Mouse (Mus musculus) intestine, embryonic 15.5 days (tissue): Measurements from ENCODE around the gene Med19. TPM values are rescaled to one million over a fixed set of nuclear protein-coding genes. Genes with fewer than 3 reads are reported as not detected.
A peak's percentile ranks its signal among the peaks of the same experiment; 100 is the strongest.

Experiments used
- ATAC-seq: fragments of 200-750 bp; cut with Nextera tagmentation; 2 replicates; pipeline ENCODE4 v1.8.0; 2017; ENCODE audit warnings: moderate TSS enrichment, moderate library complexity
- H3K27ac ChIP-seq: fragments of 300-500 bp; sonication (generic); 2 replicates; pipeline ENCODE4 v1.5.1; 2015; ENCODE audit warnings: mild to moderate bottlenecking, inconsistent platforms
- H3K27me3 ChIP-seq: fragments of 300-500 bp; sonication (generic); replicated peaks from 2 replicates; pipeline ENCODE4 v1.6.1; 2015; ENCODE audit warnings: inconsistent platforms
- H3K36me3 ChIP-seq: fragments of 300-500 bp; sonication (generic); 2 replicates; pipeline ENCODE4 v1.6.1; 2015; ENCODE audit warnings: inconsistent platforms
- H3K4me1 ChIP-seq: fragments of 300-500 bp; sonication (generic); replicated peaks from 2 replicates; pipeline ENCODE4 v1.6.1; 2015; ENCODE audit warnings: inconsistent platforms
- H3K4me2 ChIP-seq: fragments of 300-500 bp; sonication (generic); replicated peaks from 2 replicates; pipeline ENCODE4 v1.6.1; 2015; ENCODE audit warnings: mild to moderate bottlenecking, inconsistent platforms
- H3K4me3 ChIP-seq: fragments of 300-500 bp; sonication (generic); replicated peaks from 2 replicates; pipeline ENCODE4 v1.5.1; 2015; ENCODE audit warnings: inconsistent platforms
- H3K9ac ChIP-seq: fragments of 300-500 bp; sonication (generic); 2 replicates; pipeline ENCODE4 v1.6.1; 2015; ENCODE audit warnings: inconsistent platforms
- H3K9me3 ChIP-seq: fragments of 300-500 bp; sonication (generic); 2 replicates; pipeline ENCODE4 v1.6.1; 2016; ENCODE audit warnings: inconsistent platforms
- WGBS: fragments of 180-500 bp; shearing (Covaris S2); methylation state at CpG from one replicate; pipeline ENCODE4 v1.1.7; 2015; 5-methylcytosine and 5-hydroxymethylcytosine counted together
- polyA plus RNA-seq: library from polyadenylated mRNA; unstranded; fragments of >200 nt; fragmentation: Nextera tagmentation; extraction: Ambion mirVana; gene quantifications from 2 replicates; pipeline ENCODE4 v1.2.1, GENCODE M21; 2015

Med19 gene
- polyA plus RNA-seq, 1 experiment from 2014 or later, result 34.7 TPM

GRCm38 (mm10) chr2:84647051-84647568 is 31.1 kb upstream of the Med19 start:
- H3K27me3 ChIP-seq, result no peaks in the 10 kb centered on the region
- WGBS, result 83% methylated on average over 6 of the region's 6 CpGs
- 0 out of 2 replicates have a peak, but pooled peaks cover 9% of the 10 kb centered on the region for H3K4me1 ChIP-seq
- H3K27ac ChIP-seq, result no peak overlapping the region
- ATAC-seq, result no peak
- H3K36me3 ChIP-seq, result no peaks in the 10 kb centered on the region
- no peak overlapping the region for H3K4me3 ChIP-seq
- H3K9ac ChIP-seq, result no peak overlapping the region
- H3K4me2 ChIP-seq, result peak overlapping the region; percentile 53
- no peaks in the 10 kb centered on the region for H3K9me3 ChIP-seq

GRCm38 (mm10) chr2:84648369-84648768 is 29.8 kb upstream of the Med19 start:
- Histone ChIP-seq H3K9ac (peak overlapping the region; percentile 33), H3K36me3 (no peaks in the 10 kb centered on the region), H3K4me3 (peak overlapping the region; percentile 33), H3K27me3 (no peaks in the 10 kb centered on the region), H3K4me1 (0 out of 2 replicates have a peak, but pooled peaks cover 6% of the 10 kb centered on the region), H3K27ac (no peak overlapping the region), H3K4me2 (peak overlapping the region; percentile 53), H3K9me3 (no peaks in the 10 kb centered on the region)
- no peak for ATAC-seq
- WGBS, result 12% methylated on average over 6 of the region's 6 CpGs

GRCm38 (mm10) chr2:84649674-84650073 is 28.5 kb upstream of the Med19 start:
- Histone ChIP-seq H3K9ac (peak overlapping the region; percentile 81), H3K27me3 (no peaks in the 10 kb centered on the region), H3K9me3 (no peaks in the 10 kb centered on the region), H3K4me3 (peak overlapping the region; percentile 61), H3K4me2 (peak overlapping the region; percentile 53), H3K27ac (peak overlapping the region; percentile 96), H3K4me1 (0 out of 2 replicates have a peak, but pooled peaks cover 6% of the 10 kb centered on the region), H3K36me3 (no peaks in the 10 kb centered on the region)
- 0% methylated on average over 10 of the region's 10 CpGs for WGBS
- ATAC-seq, result no peak; the same call in 1 of the 2 replicates

GRCm38 (mm10) chr2:84650464-84651195 is 27.6 kb upstream of the Med19 start, which contains the start of gene Ctnnd1:
Gene Ctnnd1, minus strand, starts transcription at chr2:84650765.
- H3K4me2 ChIP-seq, result peak within 1 kb of the TSS; percentile 59
- 0 out of 2 replicates have a peak, but pooled peaks cover 6% of the 10 kb centered on the region for H3K4me1 ChIP-seq
- WGBS, result under 1% methylated on average over 15 of the region's 15 CpGs
- peak within 1 kb of the TSS; percentile 96 for H3K27ac ChIP-seq
- peak; percentile 98 for ATAC-seq
- peak within 1 kb of the TSS; percentile 61 for H3K4me3 ChIP-seq
- peak within 1 kb of the TSS; percentile 81 for H3K9ac ChIP-seq
- H3K36me3 ChIP-seq, result no peaks in the 10 kb centered on the region
- no peaks in the 10 kb centered on the region for H3K27me3 ChIP-seq
- no peaks in the 10 kb centered on the region for H3K9me3 ChIP-seq

- Histone ChIP-seq H3K9ac (no peak overlapping the region), H3K4me3 (no peak overlapping the region), H3K27ac (no peak overlapping the region), H3K4me1 (no peaks in the 10 kb centered on the region), H3K9me3 (no peaks in the 10 kb centered on the region), H3K4me2 (no peak overlapping the region), H3K27me3 (no peaks in the 10 kb centered on the region), H3K36me3 (no peaks in the 10 kb centered on the region)
- ATAC-seq, result no peak
Measured at GRCm38 (mm10) chr2:84653354-84653753, 24.8 kb upstream of the Med19 start.

GRCm38 (mm10) chr2:84655864-84656263 is 22.3 kb upstream of the Med19 start:
- ATAC-seq, result no peak
- WGBS, result 62% methylated on average over 1 of the region's 1 CpGs
- H3K4me2 ChIP-seq, result no peak overlapping the region
- no peak overlapping the region for H3K9ac ChIP-seq
- H3K36me3 ChIP-seq, result no peaks in the 10 kb centered on the region
- H3K27ac ChIP-seq, result no peak overlapping the region
- H3K4me3 ChIP-seq, result no peak overlapping the region
- H3K9me3 ChIP-seq, result no peaks in the 10 kb centered on the region
- H3K4me1 ChIP-seq, result no peaks in the 10 kb centered on the region
- no peaks in the 10 kb centered on the region for H3K27me3 ChIP-seq

GRCm38 (mm10) chr2:84658806-84659205 is 19.4 kb upstream of the Med19 start, which contains the start of gene Btbd18:
Gene Btbd18, plus strand, starts transcription at chr2:84659079.
- no peaks in the 10 kb centered on the region for H3K4me1 ChIP-seq
- WGBS, result 94% methylated on average over 32 of the region's 32 CpGs
- no peaks in the 10 kb centered on the region for H3K27me3 ChIP-seq
- no peak within 1 kb of the TSS for H3K4me2 ChIP-seq
- H3K4me3 ChIP-seq, result no peak within 1 kb of the TSS
- no peak within 1 kb of the TSS for H3K27ac ChIP-seq
- no peak for ATAC-seq
- H3K9me3 ChIP-seq, result no peaks in the 10 kb centered on the region
- H3K9ac ChIP-seq, result no peak within 1 kb of the TSS
- no peaks in the 10 kb centered on the region for H3K36me3 ChIP-seq

- H3K9me3 ChIP-seq, result no peaks in the 10 kb centered on the region
- H3K4me2 ChIP-seq, result no peak overlapping the region
- 57% methylated on average over 3 of the region's 3 CpGs for WGBS
- H3K36me3 ChIP-seq, result no peaks in the 10 kb centered on the region
- no peak overlapping the region for H3K4me3 ChIP-seq
- no peaks in the 10 kb centered on the region for H3K27me3 ChIP-seq
- H3K4me1 ChIP-seq, result no peaks in the 10 kb centered on the region
- no peak overlapping the region for H3K9ac ChIP-seq
- peak; percentile 73 for ATAC-seq
- no peak overlapping the region for H3K27ac ChIP-seq
Measured at GRCm38 (mm10) chr2:84660253-84660652, 17.9 kb upstream of the Med19 start.

- Histone ChIP-seq H3K4me1 (no peaks in the 10 kb centered on the region), H3K9ac (no peak overlapping the region), H3K36me3 (no peaks in the 10 kb centered on the region), H3K9me3 (no peaks in the 10 kb centered on the region), H3K4me2 (no peak overlapping the region), H3K4me3 (no peak overlapping the region), H3K27me3 (no peaks in the 10 kb centered on the region), H3K27ac (no peak overlapping the region)
- WGBS, result 35% methylated on average over 2 of the region's 2 CpGs
- ATAC-seq, result no peak
Measured at GRCm38 (mm10) chr2:84662866-84663265, 15.3 kb upstream of the Med19 start.

GRCm38 (mm10) chr2:84666081-84666480 is 12.1 kb upstream of the Med19 start:
- H3K36me3 ChIP-seq, result 0 out of 2 replicates have a peak, but pooled peaks cover 3% of the 10 kb centered on the region
- H3K9me3 ChIP-seq, result no peaks in the 10 kb centered on the region
- no peak for ATAC-seq
- no peak overlapping the region for H3K4me3 ChIP-seq
- H3K4me2 ChIP-seq, result no peak overlapping the region
- no peak overlapping the region for H3K27ac ChIP-seq
- H3K4me1 ChIP-seq, result peaks cover 6% of the 10 kb centered on the region
- 52% methylated on average over 12 of the region's 12 CpGs for WGBS
- no peak overlapping the region for H3K9ac ChIP-seq
- no peaks in the 10 kb centered on the region for H3K27me3 ChIP-seq

GRCm38 (mm10) chr2:84669828-84670568 is 8.2 kb upstream of the Med19 start:
- H3K27me3 ChIP-seq, result no peaks in the 10 kb centered on the region
- peak; percentile 84 for ATAC-seq
- peak overlapping the region; percentile 93 for H3K27ac ChIP-seq
- H3K4me2 ChIP-seq, result peak overlapping the region; percentile 57
- 3% methylated on average over 39 of the region's 39 CpGs for WGBS
- H3K9ac ChIP-seq, result peak overlapping the region; percentile 89
- peak overlapping the region; percentile 87 for H3K4me3 ChIP-seq
- H3K9me3 ChIP-seq, result no peaks in the 10 kb centered on the region
- H3K4me1 ChIP-seq, result peaks cover 7% of the 10 kb centered on the region
- peaks cover 15% of the 10 kb centered on the region for H3K36me3 ChIP-seq

GRCm38 (mm10) chr2:84670569-84670933 is 7.7 kb upstream of the Med19 start, which contains the start of gene Selenoh:
Gene Selenoh, minus strand, starts transcription at chr2:84670770.
- ATAC-seq, result peak; percentile 97
- Histone ChIP-seq H3K4me2 (peak within 1 kb of the TSS; percentile 57), H3K4me1 (peaks cover 7% of the 10 kb centered on the region), H3K9ac (peak within 1 kb of the TSS; percentile 89), H3K36me3 (peaks cover 15% of the 10 kb centered on the region), H3K27me3 (no peaks in the 10 kb centered on the region), H3K9me3 (no peaks in the 10 kb centered on the region), H3K4me3 (peak within 1 kb of the TSS; percentile 87), H3K27ac (peak within 1 kb of the TSS; percentile 93)
- under 1% methylated on average over 20 of the region's 20 CpGs for WGBS
